Mouse (Mus musculus) forebrain, postnatal 0 days (tissue): ENCODE measurements around the gene Spin1. TPM values are rescaled to one million over a fixed set of nuclear protein-coding genes. Genes with fewer than 3 reads are reported as not detected.

ENCODE experiments used
- ATAC-seq: fragments of 200-750 bp; cut with Nextera tagmentation; 2 replicates; pipeline ENCODE4 v1.8.0; 2017; ENCODE audit warnings: mild to moderate bottlenecking, moderate library complexity
- DNase-seq: peaks from one replicate; pipeline ENCODE4 v3.0.0-alpha.2; 2015
- H3K27ac ChIP-seq: fragments of 300-500 bp; sonication (generic); 2 replicates; pipeline ENCODE4 v1.5.1; 2014; ENCODE audit warnings: low read depth, mild to moderate bottlenecking, antibody characterized with exemption, low read length, moderate library complexity, mixed read lengths
- H3K27me3 ChIP-seq: fragments of 300-500 bp; sonication (generic); 2 replicates; pipeline ENCODE4 v1.6.1; 2014; ENCODE audit warnings: mild to moderate bottlenecking, low read length, mixed read lengths; ENCODE audit not compliant: insufficient read depth
- H3K36me3 ChIP-seq: fragments of 300-500 bp; sonication (generic); 2 replicates; pipeline ENCODE4 v1.6.1; 2014; ENCODE audit warnings: mild to moderate bottlenecking, moderate library complexity; ENCODE audit not compliant: insufficient read depth
- H3K4me1 ChIP-seq: fragments of 300-500 bp; sonication (generic); 2 replicates; pipeline ENCODE4 v1.6.1; 2014; ENCODE audit warnings: antibody characterized with exemption; ENCODE audit not compliant: insufficient read depth
- H3K4me2 ChIP-seq: fragments of 300-500 bp; sonication (generic); 2 replicates; pipeline ENCODE4 v1.6.1; 2014; ENCODE audit warnings: low read depth, mild to moderate bottlenecking, moderate library complexity
- H3K4me3 ChIP-seq: fragments of 300-500 bp; sonication (generic); 2 replicates; pipeline ENCODE4 v1.5.1; 2014; ENCODE audit warnings: low read depth, low read length, mixed read lengths
- H3K9ac ChIP-seq: fragments of 300-500 bp; sonication (generic); 2 replicates; pipeline ENCODE4 v1.6.1; 2014; ENCODE audit warnings: mild to moderate bottlenecking
- H3K9me3 ChIP-seq: fragments of 300-500 bp; sonication (generic); 2 replicates; pipeline ENCODE4 v1.6.1; 2016; ENCODE audit warnings: low read length
- CTCF ChIP-seq: sonication (generic); IDR thresholded peaks from 2 replicates; pipeline ENCODE4 v1.5.1; 2016; ENCODE audit warnings: antibody characterized with exemption, control low read depth, low read depth
- WGBS: fragments of 180-500 bp; shearing (Covaris S2); extraction: QIAGEN DNeasy Blood & Tissue Kit; methylation state at CpG from one replicate; pipeline ENCODE4 v1.1.7; 2014; 5-methylcytosine and 5-hydroxymethylcytosine counted together
- polyA plus RNA-seq: library from polyadenylated mRNA; unstranded; fragments of >200 nt; fragmentation: Nextera tagmentation; extraction: Ambion mirVana; gene quantifications from 2 replicates; pipeline ENCODE4 v1.2.1, GENCODE M21; 2015
- total RNA-seq: library from RNA; depleted of rRNA; stranded (reverse); fragments of >200 nt; gene quantifications from 2 replicates; pipeline ENCODE4 v1.2.3, GENCODE M21; 2014

Spin1 gene
- total and polyA plus RNA-seq, 2 experiments from 2014 or later = 151 to 236 TPM

DNA sequence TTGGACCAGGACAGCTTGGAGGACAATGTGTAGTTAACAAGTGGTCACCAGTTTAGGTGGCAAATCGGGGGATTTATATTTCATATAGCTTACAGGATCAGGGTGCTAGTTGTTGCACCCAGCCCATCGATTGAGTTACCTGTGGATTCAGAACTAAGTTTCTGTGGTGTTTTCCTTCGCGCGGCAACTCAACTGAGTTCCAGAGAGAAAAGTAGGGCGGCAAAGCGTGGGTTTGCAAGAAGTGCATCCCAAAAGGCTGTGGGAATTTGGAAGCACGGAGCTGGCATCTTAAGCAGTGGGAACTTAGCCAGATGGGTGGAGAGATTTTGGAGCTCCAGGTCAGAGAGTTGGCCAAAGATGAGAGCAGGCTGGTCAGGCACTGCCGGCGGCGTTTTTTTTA, 14.7 kb upstream of the Spin1 start:
- no peak overlapping the region for H3K4me3 ChIP-seq
- H3K36me3 ChIP-seq = no peaks in the 10 kb centered on the region
- H3K27ac ChIP-seq = no peak overlapping the region
- ATAC-seq = no peak
- no peak overlapping the region for H3K9ac ChIP-seq
- no peak overlapping the region for H3K4me2 ChIP-seq
- DNase-seq = no peak
- H3K4me1 ChIP-seq = no peaks in the 10 kb centered on the region
- WGBS = 92% methylated on average over 11 of the region's 11 CpGs
- no peaks in the 10 kb centered on the region for H3K27me3 ChIP-seq
- H3K9me3 ChIP-seq = no peaks in the 10 kb centered on the region
- TF ChIP-seq CTCF = no peak

DNA sequence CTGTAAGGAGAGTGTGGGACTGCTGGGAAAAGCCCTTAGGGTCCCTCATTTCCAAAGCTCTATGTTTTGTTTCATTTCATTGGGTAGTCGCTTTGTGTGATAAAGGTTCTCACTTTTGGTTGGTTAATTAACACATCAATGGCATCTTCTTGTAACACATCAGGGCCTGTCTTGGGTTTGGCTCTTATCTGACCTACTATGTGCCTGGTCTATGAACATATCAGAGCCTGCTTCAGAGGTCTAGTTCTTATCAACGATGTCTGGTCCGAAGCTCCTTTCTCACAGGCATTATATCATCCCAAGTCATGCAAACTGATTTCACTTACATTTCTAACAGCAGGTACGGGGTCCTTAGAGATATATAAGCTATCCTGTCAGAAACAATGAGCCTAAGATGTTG, 13.4 kb upstream of the Spin1 start:
- no peak overlapping the region for H3K27ac ChIP-seq
- H3K4me1 ChIP-seq = no peaks in the 10 kb centered on the region
- no peaks in the 10 kb centered on the region for H3K36me3 ChIP-seq
- H3K4me3 ChIP-seq = no peak overlapping the region
- ATAC-seq = no peak
- H3K9me3 ChIP-seq = no peaks in the 10 kb centered on the region
- no peak overlapping the region for H3K4me2 ChIP-seq
- no peak for DNase-seq
- TF ChIP-seq CTCF = no peak
- no peaks in the 10 kb centered on the region for H3K27me3 ChIP-seq
- H3K9ac ChIP-seq = no peak overlapping the region
- 88% methylated on average over 4 of the region's 4 CpGs for WGBS

DNA sequence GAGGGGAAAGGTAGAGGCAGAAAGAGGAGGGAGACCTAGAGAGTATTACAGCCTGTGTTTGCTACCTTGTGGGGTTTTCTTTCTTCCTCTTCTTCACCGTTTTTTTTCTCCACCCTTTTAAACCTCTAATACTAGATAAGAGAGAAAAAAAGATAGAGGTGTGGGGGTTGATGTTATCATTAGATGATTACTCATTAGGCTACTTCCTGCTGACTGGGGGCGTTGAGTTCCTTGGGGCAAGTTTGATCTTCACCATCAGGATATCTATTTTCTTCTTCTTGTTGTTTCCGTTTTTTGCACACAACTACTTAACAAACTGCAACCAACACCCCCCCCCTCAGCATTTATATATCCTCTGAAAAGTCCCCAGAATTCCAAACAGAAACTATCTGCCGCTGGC, 12.5 kb upstream of the Spin1 start:
- H3K4me3 ChIP-seq = no peak overlapping the region
- H3K27ac ChIP-seq = no peak overlapping the region
- DNase-seq (no peak), ATAC-seq (no peak)
- WGBS = 82% methylated on average over 4 of the region's 4 CpGs
- no peak overlapping the region for H3K4me2 ChIP-seq
- no peak for TF ChIP-seq CTCF
- H3K9me3 ChIP-seq = no peaks in the 10 kb centered on the region
- H3K27me3 ChIP-seq = no peaks in the 10 kb centered on the region
- H3K36me3 ChIP-seq = no peaks in the 10 kb centered on the region
- no peaks in the 10 kb centered on the region for H3K4me1 ChIP-seq
- H3K9ac ChIP-seq = no peak overlapping the region

DNA sequence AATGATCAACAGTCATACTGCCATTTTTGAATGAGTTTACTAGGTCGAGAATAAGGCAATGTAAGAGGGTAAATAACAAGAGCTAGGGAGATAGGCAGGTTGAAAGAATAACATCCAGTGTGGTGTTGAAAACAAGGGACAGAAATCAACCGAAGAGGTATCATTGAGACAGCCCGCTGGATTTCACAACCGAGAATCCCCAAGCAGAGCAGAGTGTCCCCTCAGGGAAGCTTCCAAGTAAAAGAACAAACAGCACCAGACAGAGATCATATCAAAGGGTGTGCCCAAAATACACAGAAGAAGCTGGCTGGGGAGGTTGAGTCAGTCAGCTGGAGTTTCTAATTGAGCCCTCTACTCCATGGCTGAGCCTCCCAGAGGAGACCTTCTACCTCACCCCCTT, 11.6 kb upstream of the Spin1 start:
- no peaks in the 10 kb centered on the region for H3K36me3 ChIP-seq
- H3K27ac ChIP-seq = no peak overlapping the region
- no peak for TF ChIP-seq CTCF
- H3K4me3 ChIP-seq = no peak overlapping the region
- H3K4me2 ChIP-seq = no peak overlapping the region
- DNase-seq (no peak), ATAC-seq (no peak)
- H3K27me3 ChIP-seq = no peaks in the 10 kb centered on the region
- 86% methylated on average over 4 of the region's 4 CpGs for WGBS
- H3K4me1 ChIP-seq = no peaks in the 10 kb centered on the region
- no peaks in the 10 kb centered on the region for H3K9me3 ChIP-seq
- H3K9ac ChIP-seq = no peak overlapping the region

DNA sequence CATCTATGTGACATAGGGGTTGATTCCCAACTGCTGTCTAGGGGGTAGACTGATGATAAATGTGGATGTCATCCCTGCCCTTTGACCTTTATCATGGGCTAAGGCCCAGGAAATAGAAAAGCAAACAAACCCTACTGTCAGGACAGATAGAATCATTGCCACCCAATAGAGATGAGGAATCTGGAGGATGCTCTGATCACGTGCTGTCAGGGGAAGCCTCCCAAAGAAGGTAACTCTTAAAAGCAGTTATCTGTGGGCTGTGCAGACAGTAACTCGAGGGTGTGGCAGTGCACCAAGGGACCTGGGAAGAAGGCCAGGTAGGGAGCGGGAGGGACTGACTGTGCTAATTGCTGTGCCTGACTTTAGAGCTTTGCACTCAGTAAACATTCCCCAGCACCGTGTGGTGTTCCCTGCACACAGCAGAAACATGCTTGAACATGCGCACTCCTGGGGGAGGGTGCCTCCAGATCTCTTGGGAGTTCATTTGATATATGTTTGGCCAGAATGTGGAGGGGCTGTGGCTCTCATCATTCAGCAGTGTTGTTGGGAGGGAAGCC, 10.5 kb upstream of the Spin1 start:
- 71% methylated on average over 5 of the region's 5 CpGs for WGBS
- H3K4me3 ChIP-seq = no peak overlapping the region
- DNase-seq = no peak
- H3K27me3 ChIP-seq = no peaks in the 10 kb centered on the region
- no peaks in the 10 kb centered on the region for H3K9me3 ChIP-seq
- TF ChIP-seq CTCF = no peak
- H3K9ac ChIP-seq = no peak overlapping the region
- H3K4me1 ChIP-seq = no peaks in the 10 kb centered on the region
- no peak; the same call in 1 of the 2 replicates for ATAC-seq
- no peaks in the 10 kb centered on the region for H3K36me3 ChIP-seq
- H3K27ac ChIP-seq = no peak overlapping the region
- H3K4me2 ChIP-seq = no peak overlapping the region

- no peak for ATAC-seq
- Histone ChIP-seq H3K27me3 (no peaks in the 10 kb centered on the region), H3K27ac (no peak overlapping the region), H3K4me1 (no peaks in the 10 kb centered on the region), H3K9ac (no peak overlapping the region), H3K36me3 (no peaks in the 10 kb centered on the region), H3K4me3 (no peak overlapping the region), H3K4me2 (no peak overlapping the region), H3K9me3 (no peaks in the 10 kb centered on the region)
- no peak for DNase-seq
- WGBS = 95% methylated on average over 5 of the region's 5 CpGs
- TF ChIP-seq CTCF = no peak
Measured at GRCm38 (mm10) chr13:51093430-51093829, 7.2 kb upstream of the Spin1 start.

GRCm38 (mm10) chr13:51094323-51095195, 6.1 kb upstream of the Spin1 start:
- ATAC-seq (no peak), DNase-seq (no peak)
- no peak overlapping the region for H3K4me2 ChIP-seq
- H3K27ac ChIP-seq = no peak overlapping the region
- H3K9me3 ChIP-seq = no peaks in the 10 kb centered on the region
- no peak for TF ChIP-seq CTCF
- 82% methylated on average over 16 of the region's 16 CpGs for WGBS
- no peak overlapping the region for H3K9ac ChIP-seq
- H3K4me3 ChIP-seq = no peak overlapping the region
- no peaks in the 10 kb centered on the region for H3K27me3 ChIP-seq
- no peaks in the 10 kb centered on the region for H3K36me3 ChIP-seq
- H3K4me1 ChIP-seq = peaks cover 8% of the 10 kb centered on the region; the same call in 1 of the 2 replicates
